Mouse (Mus musculus): ENCODE measurements at regions not wholly inside any gene's neighbourhood (a gene's known extent, or its start where the extent isn't known, plus 50 kb on each side); places are given as distances from the start of the nearest gene placed in this dataset.

GRCm38 (mm10) chr12:70752266-70752910 lies 72.9 kb upstream of the Frmd6 start:
- no peak for DNase-seq (ENCODE audit: low read depth, low spot score)

GRCm38 (mm10) chr12:70752911-70753290 lies 72.4 kb upstream of the Frmd6 start:
- DNase-seq (ENCODE audit: low read depth, low spot score), result no peak

- no peak for DNase-seq (ENCODE audit: low read depth, low spot score)
Observed at GRCm38 (mm10) chr12:70753458-70753857, 71.9 kb upstream of the Frmd6 start.

- no peak for DNase-seq (ENCODE audit: low read depth, low spot score)
Observed at GRCm38 (mm10) chr12:70758080-70758479, 67.2 kb upstream of the Frmd6 start.

- DNase-seq (ENCODE audit: low read depth, low spot score), result no peak
Observed at GRCm38 (mm10) chr12:70763542-70763941, 61.8 kb upstream of the Frmd6 start.

- DNase-seq (ENCODE audit: low read depth, low spot score), result no peak
Observed at GRCm38 (mm10) chr12:70766319-70766718, 59.0 kb upstream of the Frmd6 start.

- DNase-seq (ENCODE audit: low read depth, low spot score), result no peak
Observed at GRCm38 (mm10) chr12:70767959-70768358, 57.4 kb upstream of the Frmd6 start.

- peak; percentile 23 for DNase-seq (ENCODE audit: low read depth, low spot score)
Observed at GRCm38 (mm10) chr12:70768745-70769144, 56.6 kb upstream of the Frmd6 start.

- no peak for DNase-seq (ENCODE audit: low read depth, low spot score)
Observed at GRCm38 (mm10) chr12:70769538-70770176, 55.7 kb upstream of the Frmd6 start.

- DNase-seq (ENCODE audit: low read depth, low spot score), result no peak
Observed at GRCm38 (mm10) chr12:70774006-70774405, 51.3 kb upstream of the Frmd6 start.

- DNase-seq (ENCODE audit: low read depth, low spot score), result no peak
Observed at GRCm38 (mm10) chr12:70774816-70775591, 50.3 kb upstream of the Frmd6 start.
